Mouse (Mus musculus): Measurements from ENCODE around the gene Aptx. TPM values are rescaled to one million over a fixed set of nuclear protein-coding genes. Genes with fewer than 3 reads are reported as not detected.

The Aptx gene
- polyA plus RNA-seq, 1 experiment: 98.7 TPM

DNA sequence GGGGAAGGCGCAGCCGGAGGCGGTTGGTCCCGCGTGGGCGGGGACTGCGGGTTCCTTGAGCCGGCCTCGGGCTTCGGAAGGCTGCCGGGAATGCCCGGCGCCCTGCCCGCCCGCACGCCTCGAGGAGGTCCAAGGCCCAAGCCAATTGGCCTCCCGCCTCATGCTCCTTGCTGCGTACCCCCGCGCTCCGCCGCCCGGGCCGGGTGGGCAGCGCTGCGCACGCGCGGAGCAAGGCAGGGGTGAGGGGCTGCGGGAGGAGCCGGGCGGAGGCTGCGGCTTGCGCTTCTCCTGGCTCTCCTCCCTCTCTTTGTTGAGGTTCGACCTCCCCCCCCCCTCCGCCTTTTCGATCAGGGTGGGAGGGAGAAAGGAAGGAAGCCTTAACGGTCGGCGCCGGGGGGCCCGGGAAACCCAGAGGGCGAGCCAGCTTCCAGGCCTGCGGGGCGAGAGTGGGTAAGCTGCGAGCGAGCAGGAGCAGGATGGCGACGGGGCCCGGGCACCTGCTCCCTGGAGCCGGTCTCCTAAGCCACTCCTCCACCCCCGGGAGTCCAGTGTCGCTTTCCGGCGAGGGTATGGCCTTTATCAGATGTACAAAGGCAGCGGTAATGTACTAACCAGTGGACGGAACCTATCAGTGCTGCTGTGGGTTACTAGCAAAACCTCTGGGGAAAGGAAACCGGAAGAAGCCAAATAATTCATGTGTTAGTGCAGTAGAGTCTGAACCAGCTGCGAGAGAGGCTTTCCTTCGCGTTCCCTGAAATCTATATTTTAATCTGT, 19.9 kb upstream of the Aptx start:
- peaks cover 1% of the 10 kb centered on the region for H3K36me3 ChIP-seq (ENCODE audit: control insufficient read depth, insufficient read depth, low read length)
- H3K27me3 ChIP-seq (ENCODE audit: control insufficient read depth, insufficient read depth, low read length): no peaks in the 10 kb centered on the region
- peak overlapping the region; percentile 91 for H3K4me3 ChIP-seq (ENCODE audit: control insufficient read depth, low read depth, low read length)
- H3K27ac ChIP-seq (ENCODE audit: control insufficient read depth, insufficient read depth, low read depth, low read length): peak overlapping the region; percentile 95
- TF ChIP-seq CTCF (IDR thresholded peaks at IDR 0.05; ENCODE audit: control insufficient read depth, insufficient read depth, insufficient replicate concordance, low read depth, low read length) (no peak), POLR2A (IDR thresholded peaks at IDR 0.05; ENCODE audit: control insufficient read depth, low read depth, low read length) (0 out of 2 replicates have a peak, but pooled peaks have one; percentile 6)
- H3K4me1 ChIP-seq (ENCODE audit: control insufficient read depth, insufficient read depth, low read length): peaks cover 2% of the 10 kb centered on the region; the same call in 1 of the 2 replicates

DNA sequence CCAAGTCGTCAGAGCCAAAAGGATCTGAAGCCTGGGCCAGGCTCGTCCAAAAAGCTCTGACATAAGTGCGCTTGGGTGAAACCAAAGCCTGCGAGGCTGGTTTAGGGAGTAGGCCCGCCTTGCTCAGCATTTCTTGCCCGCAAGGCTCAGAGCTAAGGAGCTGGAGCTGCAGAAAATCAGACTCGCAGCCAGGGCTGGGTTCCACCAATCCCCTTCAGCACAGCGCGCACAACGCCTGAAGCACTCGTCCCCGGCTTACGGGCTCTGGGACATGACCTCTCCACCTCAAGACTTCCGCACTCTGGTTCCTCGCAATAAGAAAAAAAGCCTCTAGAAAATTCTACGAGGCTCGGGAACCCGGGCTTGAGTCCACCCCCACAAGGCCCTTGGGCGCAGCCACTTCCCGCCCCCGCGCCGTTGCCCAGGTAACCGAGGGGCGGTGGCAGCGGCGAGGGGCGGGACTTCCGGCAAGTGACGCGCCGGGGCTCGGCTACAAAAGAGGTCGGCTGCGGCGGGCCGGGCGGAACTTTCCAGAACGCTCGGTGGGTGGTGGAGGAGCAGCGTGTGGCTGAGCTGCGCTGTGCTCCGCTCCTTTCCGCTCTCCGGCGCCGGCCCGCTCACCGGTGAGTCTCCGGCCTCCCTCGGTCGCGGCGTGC, 19.1 kb upstream of the Aptx start, which contains the start of gene Dnaja1:
Dnaja1 (plus strand) TSS at position 140 of the 656 bp plus-strand sequence.
- Histone ChIP-seq H3K27ac (ENCODE audit: control insufficient read depth, insufficient read depth, low read depth, low read length) (peak within 1 kb of the TSS; percentile 95), H3K36me3 (ENCODE audit: control insufficient read depth, insufficient read depth, low read length) (peaks cover 1% of the 10 kb centered on the region; the same call in 1 of the 2 replicates), H3K4me3 (ENCODE audit: control insufficient read depth, low read depth, low read length) (peak within 1 kb of the TSS; percentile 91), H3K4me1 (ENCODE audit: control insufficient read depth, insufficient read depth, low read length) (peaks cover 2% of the 10 kb centered on the region; the same call in 1 of the 2 replicates), H3K27me3 (ENCODE audit: control insufficient read depth, insufficient read depth, low read length) (no peaks in the 10 kb centered on the region)
- TF ChIP-seq CTCF (IDR thresholded peaks at IDR 0.05; ENCODE audit: control insufficient read depth, insufficient read depth, insufficient replicate concordance, low read depth, low read length): 0 out of 2 replicates have a peak, but pooled peaks have one; percentile 2
- peak; percentile 90 for TF ChIP-seq POLR2A (IDR thresholded peaks at IDR 0.05; ENCODE audit: control insufficient read depth, low read depth, low read length)

DNA sequence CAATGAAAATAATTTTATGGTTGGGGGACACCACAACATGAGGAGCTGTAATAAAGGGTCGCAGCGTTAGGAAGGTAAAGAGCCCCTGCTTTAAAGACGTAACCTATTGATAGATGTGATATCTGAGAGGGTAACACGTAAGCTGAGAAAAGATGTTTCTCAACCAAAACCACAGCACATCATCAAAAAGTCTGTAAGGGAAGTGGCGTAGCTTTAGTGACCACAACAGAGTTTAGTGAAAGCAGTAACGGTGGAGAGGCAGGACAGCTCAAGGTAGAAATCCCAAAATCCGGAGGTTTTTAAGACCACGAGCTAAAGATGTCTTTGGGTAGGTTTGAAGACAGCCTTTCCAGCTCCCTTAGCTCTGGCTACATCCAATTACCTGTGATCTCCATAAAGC, 17.9 kb upstream of the Aptx start:
- Histone ChIP-seq H3K27ac (ENCODE audit: control insufficient read depth, insufficient read depth, low read depth, low read length) (peak overlapping the region; percentile 79; the same call in 1 of the 2 replicates), H3K36me3 (ENCODE audit: control insufficient read depth, insufficient read depth, low read length) (peaks cover 1% of the 10 kb centered on the region; the same call in 1 of the 2 replicates), H3K4me1 (ENCODE audit: control insufficient read depth, insufficient read depth, low read length) (peaks cover 2% of the 10 kb centered on the region; the same call in 1 of the 2 replicates), H3K4me3 (ENCODE audit: control insufficient read depth, low read depth, low read length) (peak overlapping the region; percentile 38), H3K27me3 (ENCODE audit: control insufficient read depth, insufficient read depth, low read length) (no peaks in the 10 kb centered on the region)
- TF ChIP-seq CTCF (IDR thresholded peaks at IDR 0.05; ENCODE audit: control insufficient read depth, insufficient read depth, insufficient replicate concordance, low read depth, low read length) (no peak), POLR2A (IDR thresholded peaks at IDR 0.05; ENCODE audit: control insufficient read depth, low read depth, low read length) (no peak)

DNA sequence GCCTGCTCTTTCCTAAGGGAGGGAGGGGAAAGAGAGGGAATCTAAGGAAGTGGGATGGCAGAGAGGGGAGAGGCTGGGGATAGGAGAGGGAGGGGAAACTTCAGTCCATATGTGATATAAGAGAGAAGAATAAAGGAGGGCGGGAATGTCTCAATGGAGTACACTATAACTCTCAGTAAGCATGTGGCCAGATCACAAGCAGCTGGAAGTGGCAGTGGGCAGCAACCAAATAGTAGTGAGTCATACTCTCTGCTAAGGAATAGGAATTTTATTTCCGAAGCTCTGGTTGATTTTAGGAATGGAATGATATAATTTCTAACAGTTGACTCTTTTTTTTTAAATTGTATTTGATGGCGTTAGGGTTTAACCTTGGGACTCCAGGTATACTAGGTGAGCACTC, 14.1 kb upstream of the Aptx start:
- no peak for TF ChIP-seq CTCF (IDR thresholded peaks at IDR 0.05; ENCODE audit: control insufficient read depth, insufficient read depth, insufficient replicate concordance, low read depth, low read length)
- TF ChIP-seq POLR2A (IDR thresholded peaks at IDR 0.05; ENCODE audit: control insufficient read depth, low read depth, low read length): no peak
- H3K4me1 ChIP-seq (ENCODE audit: control insufficient read depth, insufficient read depth, low read length): peaks cover 2% of the 10 kb centered on the region; the same call in 1 of the 2 replicates
- no peaks in the 10 kb centered on the region for H3K27me3 ChIP-seq (ENCODE audit: control insufficient read depth, insufficient read depth, low read length)
- H3K36me3 ChIP-seq (ENCODE audit: control insufficient read depth, insufficient read depth, low read length): no peaks in the 10 kb centered on the region; the same call in 1 of the 2 replicates
- H3K27ac ChIP-seq (ENCODE audit: control insufficient read depth, insufficient read depth, low read depth, low read length): no peak overlapping the region
- no peak overlapping the region for H3K4me3 ChIP-seq (ENCODE audit: control insufficient read depth, low read depth, low read length)

DNA sequence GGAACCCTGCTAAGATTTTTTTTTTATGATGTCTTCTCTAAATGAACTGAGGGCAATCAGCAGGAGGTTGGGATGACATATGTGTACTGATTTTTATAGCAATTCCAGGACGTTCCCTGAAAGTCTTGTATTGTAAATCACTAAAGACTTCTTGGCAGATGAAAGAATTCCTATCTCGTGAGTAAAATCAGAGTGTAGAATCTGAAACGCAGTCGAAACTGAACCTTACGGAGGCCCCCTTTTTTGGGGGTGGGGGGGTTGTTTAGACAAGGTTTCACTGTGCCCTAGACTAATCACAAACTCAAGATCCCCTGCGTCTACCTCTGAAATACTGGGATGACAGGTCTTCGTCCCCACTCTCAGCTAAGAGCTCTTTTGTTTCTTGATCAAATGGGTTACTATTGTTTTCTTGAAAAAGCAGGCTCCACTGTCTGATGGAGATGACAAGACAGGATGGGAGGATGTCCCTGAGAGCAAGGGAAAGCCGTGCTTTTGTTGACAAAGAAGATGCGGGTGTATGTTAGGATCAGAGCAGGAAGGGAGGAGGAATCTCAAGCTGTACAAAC, 799 bp upstream of the Aptx start:
- H3K27ac ChIP-seq (ENCODE audit: control insufficient read depth, insufficient read depth, low read depth, low read length): peak overlapping the region; percentile 97
- peak overlapping the region; percentile 96 for H3K4me3 ChIP-seq (ENCODE audit: control insufficient read depth, low read depth, low read length)

DNA sequence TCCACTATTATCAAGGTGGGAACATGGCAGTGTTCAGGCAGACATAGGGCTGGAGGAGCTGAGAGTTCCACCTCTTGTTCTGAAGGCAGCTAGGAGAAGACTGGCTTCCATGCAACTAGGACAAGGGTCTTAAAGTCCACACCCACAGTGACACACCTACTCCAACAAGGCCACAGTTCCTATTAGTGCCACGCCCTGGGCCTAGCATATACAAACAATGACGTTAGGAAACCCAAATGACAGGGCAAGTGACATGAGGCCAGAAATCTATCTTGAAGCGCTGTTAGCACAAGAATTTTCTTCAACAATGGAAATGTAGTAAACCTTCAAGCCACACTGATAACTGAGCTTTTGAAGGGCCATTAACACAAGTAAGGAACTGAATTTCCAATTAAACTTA, 1.2 kb downstream of the Aptx start:
- no peaks in the 10 kb centered on the region for H3K36me3 ChIP-seq (ENCODE audit: control insufficient read depth, insufficient read depth, low read length)
- no peaks in the 10 kb centered on the region for H3K27me3 ChIP-seq (ENCODE audit: control insufficient read depth, insufficient read depth, low read length)
- peak overlapping the region; percentile 96 for H3K4me3 ChIP-seq (ENCODE audit: control insufficient read depth, low read depth, low read length)
- H3K4me1 ChIP-seq (ENCODE audit: control insufficient read depth, insufficient read depth, low read length): peaks cover 2% of the 10 kb centered on the region; the same call in 1 of the 2 replicates
- H3K27ac ChIP-seq (ENCODE audit: control insufficient read depth, insufficient read depth, low read depth, low read length): no peak overlapping the region
- TF ChIP-seq CTCF (IDR thresholded peaks at IDR 0.05; ENCODE audit: control insufficient read depth, insufficient read depth, insufficient replicate concordance, low read depth, low read length) (no peak), POLR2A (IDR thresholded peaks at IDR 0.05; ENCODE audit: control insufficient read depth, low read depth, low read length) (no peak)

More for the DNA sequence above, 799 bp upstream of the Aptx start:
- TF ChIP-seq POLR2A (IDR thresholded peaks at IDR 0.05; ENCODE audit: control insufficient read depth, low read depth, low read length): no peak
- TF ChIP-seq CTCF (IDR thresholded peaks at IDR 0.05; ENCODE audit: control insufficient read depth, insufficient read depth, insufficient replicate concordance, low read depth, low read length): no peak
- Histone ChIP-seq H3K36me3 (ENCODE audit: control insufficient read depth, insufficient read depth, low read length) (no peaks in the 10 kb centered on the region), H3K27me3 (ENCODE audit: control insufficient read depth, insufficient read depth, low read length) (no peaks in the 10 kb centered on the region), H3K4me1 (ENCODE audit: control insufficient read depth, insufficient read depth, low read length) (peaks cover 2% of the 10 kb centered on the region; the same call in 1 of the 2 replicates)
